Mouse (Mus musculus): ENCODE measurements around the gene Nol9.

DNA sequence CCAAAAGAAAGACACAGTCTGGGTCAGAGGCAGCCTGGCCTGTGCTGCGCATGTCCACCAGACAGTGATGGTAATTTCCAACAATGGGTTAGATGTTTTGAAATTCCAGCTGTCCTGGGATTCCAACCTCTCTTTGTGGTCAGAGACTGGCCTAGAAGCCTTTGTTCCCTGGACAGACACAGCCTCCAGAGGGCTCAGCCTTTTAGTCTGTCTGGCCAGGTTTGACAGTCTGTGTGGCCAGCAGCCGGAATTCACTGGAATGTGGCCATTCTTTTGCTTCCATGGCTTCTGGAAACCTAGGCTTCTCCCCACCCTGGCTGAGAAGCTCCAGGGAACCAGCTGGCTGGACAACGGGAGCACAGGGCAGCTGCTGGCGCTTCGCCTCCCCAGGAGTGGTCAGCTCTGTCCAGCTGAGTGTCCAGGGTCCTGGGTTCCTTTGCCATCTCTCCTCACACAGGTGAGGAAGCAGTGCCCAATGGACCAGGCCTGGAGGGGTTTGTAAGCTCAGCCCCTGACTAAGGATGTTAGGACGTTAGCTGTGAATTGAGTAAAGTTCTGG is 29.1 kb downstream of the Nol9 start:
- no peak for TF ChIP-seq CTCF (IDR thresholded peaks at IDR 0.05; ENCODE audit: extremely low read depth, insufficient read depth, insufficient read length, insufficient replicate concordance)
- no peak for TF ChIP-seq POLR2A (IDR thresholded peaks at IDR 0.05; ENCODE audit: low read depth, low read length)
